Mouse (Mus musculus): ENCODE data around the gene Hvcn1.
"Not testable (repeated sequence)": the region's sequence is repeated elsewhere in the genome, so short reads cannot be mapped to it uniquely, and the experiment has no call there.

Gene Hvcn1

DNA sequence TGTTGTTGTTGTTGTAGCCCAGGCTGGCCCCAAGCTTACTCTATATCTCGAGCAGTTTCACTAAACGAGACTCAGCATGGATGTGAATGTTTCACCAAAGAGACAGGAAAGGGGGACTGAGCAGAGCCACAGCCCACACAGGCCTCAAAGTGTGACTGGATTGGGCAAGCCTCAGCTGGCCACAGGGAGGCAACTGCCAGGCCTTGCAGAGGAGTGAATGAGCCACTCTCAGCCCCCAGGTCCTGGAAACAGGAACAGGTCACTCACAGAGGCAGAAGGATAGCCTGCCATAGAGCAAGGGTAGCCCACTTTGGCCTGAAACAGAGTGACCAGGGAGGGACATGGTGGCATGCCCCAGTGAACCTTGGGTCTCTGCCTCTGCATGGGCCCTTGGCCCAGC, 2.4 kb upstream of the Hvcn1 start:
- no peak for DNase-seq (ENCODE audit: low spot score in 2 of 2)

DNA sequence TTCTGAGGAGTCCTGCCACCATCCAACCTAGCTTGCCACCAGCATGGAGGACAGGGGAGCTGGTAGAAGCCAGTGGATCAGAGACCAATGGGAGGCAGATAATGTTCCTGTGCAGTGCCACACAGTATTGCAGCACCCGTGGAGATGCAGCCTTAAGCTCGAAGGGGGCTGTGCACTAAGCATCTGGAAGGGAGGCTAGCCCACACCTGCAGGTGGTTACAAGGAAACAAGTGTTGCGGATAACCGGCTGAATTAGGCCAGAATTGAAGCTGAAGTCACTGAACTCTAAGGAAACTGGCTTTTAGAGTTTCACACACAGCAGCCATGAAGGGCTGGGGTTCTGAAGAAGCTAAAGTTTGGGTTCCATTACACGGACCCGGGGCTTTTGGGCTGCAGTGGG, 2.3 kb downstream of the Hvcn1 start:
- DNase-seq (ENCODE audit: low spot score in 2 of 2): peak in 1 of 2 experiments; percentile 16

DNA sequence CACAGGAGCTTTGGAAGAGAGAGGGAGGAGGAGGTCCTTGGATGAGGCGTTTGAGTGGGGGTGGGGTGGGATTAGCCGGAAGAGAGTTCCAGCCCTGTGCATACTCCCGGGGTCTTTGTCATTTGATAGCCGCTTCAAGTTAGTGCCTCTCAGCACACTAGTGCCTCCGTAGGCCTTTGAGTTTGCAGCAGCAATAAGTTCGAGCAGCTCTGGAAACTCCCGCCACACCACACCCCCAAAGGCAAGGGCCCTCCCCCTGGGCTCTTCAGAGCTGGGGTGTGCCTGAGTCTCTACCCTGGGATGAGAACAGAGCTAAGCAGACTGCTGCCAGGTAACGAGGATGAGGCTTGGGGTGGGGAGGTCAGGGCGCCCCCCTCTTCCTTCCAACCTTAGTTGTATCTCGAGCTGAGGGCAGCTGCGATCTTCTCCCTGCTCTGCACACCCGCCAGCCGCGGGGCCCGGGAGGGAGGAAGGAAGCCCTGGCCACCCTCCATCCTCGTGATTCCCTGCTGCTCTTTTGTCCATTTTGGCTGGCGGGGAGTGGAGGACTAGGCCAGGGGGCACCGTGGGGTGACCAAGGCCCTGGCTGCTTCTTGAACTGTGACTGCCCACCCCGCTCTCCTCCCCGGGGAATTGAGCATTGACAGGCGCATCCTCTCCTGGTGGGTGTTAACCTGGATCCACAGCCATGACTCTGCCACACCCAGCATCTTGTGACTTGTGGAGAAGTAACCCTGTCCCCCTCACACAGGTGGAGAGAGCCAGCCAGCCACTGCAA, 3.2 kb downstream of the Hvcn1 start:
- DNase-seq (ENCODE audit: low spot score in 2 of 2): peak; percentile 44 to 75

DNA sequence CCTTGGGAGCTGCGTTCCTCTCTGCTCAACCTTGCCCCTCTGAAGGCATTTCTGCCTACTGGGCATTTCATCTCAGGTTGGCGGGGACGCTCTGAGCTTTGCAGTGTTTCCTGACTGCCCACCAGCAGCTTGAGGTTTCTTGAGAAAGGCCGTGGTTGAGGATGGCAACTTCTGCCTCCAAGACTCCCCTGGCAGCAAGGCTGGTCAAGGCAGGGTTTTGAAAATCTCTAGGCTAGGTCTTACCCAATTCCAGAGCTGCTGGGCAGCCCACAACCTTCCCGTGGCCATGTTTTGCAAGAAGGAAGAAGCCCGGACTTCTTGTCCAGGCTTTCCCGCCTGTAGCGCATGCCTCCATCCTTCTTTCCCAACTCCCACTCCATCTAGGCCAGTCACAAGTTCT, 4.3 kb downstream of the Hvcn1 start:
- peak in 1 of 2 experiments; percentile 17 for DNase-seq (ENCODE audit: low spot score in 2 of 2)

DNA sequence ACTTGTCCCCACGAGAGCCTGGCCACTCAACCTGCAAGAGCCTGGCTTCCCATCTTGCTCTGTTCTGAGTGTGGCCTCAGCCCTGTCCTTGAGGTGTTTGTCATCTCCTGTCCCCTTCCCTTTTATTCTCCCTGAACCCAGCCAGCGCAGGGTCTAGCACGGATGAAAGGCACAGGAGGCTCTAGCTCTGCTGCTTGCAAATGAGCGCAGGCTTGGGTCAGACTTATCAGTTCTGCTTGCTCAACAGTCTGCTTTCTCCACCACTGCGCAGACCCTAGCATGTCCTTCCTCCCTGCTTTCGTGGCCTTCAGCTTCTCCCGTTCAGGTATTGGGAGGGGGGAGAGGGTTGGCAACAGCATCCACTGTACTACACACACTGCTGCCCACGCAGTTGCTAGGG, 5.5 kb downstream of the Hvcn1 start:
- DNase-seq (ENCODE audit: low spot score in 2 of 2): no peak

DNA sequence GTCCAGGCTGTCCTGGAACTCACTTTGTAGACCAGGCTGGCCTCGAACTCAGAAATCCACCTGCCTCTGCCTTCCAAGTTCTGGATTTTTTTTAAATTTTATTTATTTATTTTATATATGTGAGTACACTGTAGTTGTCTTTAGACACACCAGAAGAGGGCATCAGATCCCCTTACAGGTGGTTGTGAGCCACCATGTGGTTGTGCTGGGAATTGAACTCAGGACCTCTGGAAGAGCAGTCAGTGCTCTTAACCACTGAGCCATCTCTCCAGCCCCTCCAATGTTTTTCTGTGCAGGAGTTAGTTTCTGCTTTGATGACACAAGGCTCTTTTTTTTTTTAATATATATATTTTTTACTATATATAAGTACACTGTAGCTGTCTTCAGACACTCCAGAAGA, 6.2 kb downstream of the Hvcn1 start:
- DNase-seq (ENCODE audit: low spot score in 2 of 2): not testable (repeated sequence)

DNA sequence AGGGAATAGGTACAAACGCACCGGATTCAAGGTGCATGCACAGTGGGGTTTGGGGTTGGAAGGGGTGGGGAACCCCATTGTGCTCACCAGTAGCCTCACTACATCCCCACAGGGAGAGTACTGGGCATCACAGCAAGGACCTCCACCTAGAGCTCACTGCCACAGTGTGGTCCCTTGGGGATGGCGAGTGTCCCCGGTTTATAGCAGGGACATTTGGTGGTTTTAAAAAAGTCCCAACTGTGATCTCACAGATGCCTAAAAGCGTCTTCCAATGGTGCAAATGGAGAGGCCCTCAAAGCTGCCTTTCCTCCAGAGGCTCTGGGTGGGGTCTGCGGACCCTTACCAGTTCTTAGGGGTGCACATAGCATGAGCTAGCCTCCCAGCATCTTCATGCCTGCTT, 7.3 kb downstream of the Hvcn1 start:
- peak in 1 of 2 experiments; percentile 17 for DNase-seq (ENCODE audit: low spot score in 2 of 2)

DNA sequence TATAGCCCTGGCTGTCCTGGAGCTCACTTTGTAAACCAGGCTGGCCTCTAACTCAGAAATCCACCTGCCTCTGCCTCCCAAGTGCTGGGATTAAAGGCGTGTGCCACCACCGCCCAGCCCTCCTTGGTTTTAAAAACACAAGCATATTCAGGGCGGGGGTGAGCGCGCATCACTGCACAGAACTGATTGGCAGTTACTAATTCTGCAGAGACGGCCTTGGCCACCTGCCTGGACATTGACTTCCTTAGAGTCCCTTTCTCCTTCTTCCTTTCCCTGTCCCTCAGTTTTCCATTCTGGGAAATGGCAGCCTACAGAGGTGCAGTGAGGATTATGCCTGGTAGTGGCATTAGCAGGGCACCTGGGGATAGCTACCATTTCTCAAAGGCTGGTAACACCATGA, 11.0 kb downstream of the Hvcn1 start:
- no peak for DNase-seq (ENCODE audit: low spot score in 2 of 2)

DNA sequence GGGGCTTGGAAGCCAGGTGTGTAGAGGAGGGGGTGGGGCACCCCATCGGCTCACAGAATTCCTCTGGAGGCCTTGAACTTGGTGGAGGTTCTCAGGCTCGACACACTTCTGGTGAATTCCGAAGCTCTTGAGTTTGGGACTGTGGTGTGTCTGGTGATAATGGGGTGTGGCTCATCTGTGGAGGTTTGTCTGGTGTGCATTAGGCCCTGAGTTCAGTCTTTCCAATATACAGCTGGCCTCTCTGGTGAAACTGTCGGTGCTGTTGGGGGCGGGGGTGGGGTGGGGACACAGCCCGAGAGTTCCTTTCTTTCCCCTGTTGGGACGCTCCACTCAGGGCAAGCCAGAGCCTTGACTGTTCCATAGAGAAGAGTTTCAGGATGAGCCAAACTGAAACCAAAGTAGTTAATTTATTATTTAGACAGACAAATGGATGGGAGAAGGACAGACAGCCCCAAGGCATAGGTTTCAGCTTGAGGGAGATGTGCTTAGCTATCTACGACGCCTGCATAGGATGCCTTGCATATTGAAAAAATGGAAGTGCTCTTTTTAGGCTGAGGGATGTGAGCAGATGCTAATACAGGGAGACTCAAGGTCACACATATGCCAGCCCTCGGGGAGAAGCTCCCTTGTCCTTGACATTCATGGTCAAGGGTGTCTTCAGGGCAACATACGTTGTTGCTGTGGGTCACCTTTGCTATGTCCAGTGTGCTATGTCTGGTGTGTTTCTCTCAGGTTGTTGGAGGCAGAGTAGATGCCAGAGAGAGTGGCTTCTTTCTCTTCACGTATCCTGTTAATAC, 11.7 kb downstream of the Hvcn1 start:
- DNase-seq (ENCODE audit: low spot score in 2 of 2): no peak

DNA sequence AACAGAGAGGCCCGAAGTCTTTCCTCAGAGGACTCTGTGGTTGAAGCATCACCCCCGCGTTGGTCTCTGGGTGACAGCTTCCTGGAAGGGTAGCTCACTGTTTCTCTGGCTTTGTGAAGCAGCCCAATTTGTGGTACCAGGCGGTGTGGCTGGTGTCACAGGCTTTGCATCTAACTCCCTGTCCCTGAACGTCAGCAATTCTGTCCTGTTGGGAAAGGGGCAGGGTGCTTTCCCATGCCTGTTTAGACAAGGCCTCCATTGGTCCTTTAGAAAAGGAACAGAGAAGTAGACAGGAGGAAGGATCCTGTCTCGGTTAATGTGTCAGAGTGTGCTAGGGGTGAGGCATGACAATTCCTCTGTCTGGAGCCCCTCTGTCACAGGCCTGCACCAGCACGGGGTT, 12.3 kb downstream of the Hvcn1 start:
- no peak for DNase-seq (ENCODE audit: low spot score in 2 of 2)

DNA sequence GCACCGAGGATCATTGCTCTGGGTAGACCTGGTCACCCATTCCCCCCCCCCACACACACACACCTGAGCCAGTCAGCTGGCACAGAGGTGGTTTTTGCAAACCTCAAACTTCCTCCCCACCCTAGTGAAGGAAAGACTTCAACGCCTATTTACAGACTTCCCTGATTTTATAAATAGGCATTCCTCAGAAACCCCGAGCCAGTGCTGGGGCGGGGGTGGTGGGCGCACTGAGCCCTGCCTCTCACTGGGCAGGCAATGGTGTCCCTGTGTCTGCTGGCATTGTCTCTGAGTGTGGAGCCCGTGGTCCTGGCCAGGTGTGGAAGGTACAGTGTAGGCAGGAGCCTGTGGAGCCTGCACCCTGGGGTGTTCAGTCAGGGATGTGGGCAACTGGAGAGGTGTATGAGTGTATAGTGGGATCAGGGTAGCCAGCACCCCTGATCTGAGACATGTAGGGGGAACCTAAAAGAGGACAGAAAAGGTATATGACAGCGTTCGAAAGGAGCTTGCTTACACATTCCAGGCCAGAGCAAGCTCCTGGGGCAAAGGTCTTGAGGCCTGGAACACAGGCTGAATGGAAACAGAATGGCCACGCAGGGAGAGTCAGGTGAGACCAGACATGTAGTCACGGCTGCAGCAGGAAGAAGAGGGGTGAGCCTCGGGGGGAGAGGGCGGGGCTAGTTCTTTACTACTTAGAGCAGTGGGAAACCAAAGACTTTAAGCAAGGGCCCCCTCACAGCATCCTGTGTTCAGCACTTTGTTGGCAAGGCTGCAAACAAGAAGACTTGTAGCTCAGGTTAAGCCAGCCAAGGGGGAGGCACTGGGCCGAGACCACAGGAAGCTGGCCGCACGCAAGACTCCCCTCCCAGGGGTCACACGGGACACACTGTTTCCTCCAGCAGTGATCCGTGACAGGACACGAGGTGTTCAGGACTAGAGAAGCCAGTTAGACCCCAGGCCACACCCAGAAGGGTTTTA, 13.3 kb downstream of the Hvcn1 start:
- peak in 1 of 2 experiments; percentile 79 for DNase-seq (ENCODE audit: low spot score in 2 of 2)

DNA sequence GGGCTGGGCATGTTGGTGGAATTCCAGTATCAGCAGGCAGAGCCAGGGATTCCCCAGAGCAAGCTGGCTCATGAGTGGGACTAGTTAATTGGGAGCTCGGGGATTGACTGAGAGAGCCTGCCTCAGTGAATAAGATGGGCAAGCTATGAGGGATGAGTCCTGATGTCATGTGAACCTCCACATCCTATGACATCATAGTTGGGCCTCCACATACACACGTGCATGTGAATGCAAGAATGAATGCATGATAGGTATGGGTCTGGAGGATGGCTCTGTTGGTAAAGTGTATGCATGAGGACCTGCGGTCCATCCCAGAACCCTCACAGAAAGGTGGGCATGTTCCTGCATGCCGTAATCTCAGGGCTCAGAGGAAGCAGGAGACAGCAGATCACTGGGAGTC, 14.5 kb downstream of the Hvcn1 start:
- DNase-seq (ENCODE audit: low spot score in 2 of 2): no peak

DNA sequence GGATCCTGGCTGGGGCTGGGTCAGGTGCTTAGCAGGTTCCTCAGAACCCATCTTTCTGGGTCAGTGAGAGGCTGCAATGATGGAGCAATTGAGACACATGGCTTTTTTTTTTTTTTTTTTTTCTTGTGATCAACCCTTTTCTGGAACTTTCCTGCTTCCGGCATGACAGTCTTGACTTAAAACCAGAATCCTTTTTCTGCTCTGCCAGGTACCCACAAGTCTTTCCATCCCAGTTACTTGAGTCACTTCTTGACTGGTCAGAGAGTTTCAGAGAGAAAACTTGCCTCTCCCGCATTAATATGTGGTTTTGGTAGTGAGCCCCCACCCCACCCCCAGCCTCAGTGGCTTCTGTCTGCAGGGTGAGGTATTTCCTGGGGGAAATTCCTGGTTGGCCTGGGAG, 17.7 kb downstream of the Hvcn1 start:
- DNase-seq (ENCODE audit: low spot score in 2 of 2): no peak

DNA sequence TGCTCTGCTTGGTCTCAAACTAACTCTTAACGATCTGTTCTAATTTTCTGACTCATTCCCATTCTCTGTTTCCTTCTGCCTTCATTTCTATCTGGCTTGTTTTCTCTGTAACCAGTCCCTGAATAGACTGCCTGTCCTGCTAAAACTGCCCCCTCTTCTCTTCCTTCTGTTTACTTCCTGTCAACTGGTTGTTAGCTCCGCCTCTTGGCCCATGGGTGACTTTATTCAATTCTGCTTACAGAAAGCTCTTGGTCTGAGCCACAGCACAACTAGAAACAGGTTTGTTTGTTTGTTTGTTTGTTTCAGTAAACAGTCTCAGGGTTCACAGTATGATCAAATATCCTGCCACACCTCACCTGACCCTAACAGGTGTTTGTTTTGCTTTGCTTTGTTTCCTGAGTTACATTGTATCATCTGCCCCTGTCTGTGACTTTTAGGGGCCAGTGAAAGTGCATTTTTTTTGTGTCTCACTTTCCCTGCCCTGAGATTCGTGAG, 21.7 kb downstream of the Hvcn1 start:
- DNase-seq (ENCODE audit: low spot score in 2 of 2): no peak

DNA sequence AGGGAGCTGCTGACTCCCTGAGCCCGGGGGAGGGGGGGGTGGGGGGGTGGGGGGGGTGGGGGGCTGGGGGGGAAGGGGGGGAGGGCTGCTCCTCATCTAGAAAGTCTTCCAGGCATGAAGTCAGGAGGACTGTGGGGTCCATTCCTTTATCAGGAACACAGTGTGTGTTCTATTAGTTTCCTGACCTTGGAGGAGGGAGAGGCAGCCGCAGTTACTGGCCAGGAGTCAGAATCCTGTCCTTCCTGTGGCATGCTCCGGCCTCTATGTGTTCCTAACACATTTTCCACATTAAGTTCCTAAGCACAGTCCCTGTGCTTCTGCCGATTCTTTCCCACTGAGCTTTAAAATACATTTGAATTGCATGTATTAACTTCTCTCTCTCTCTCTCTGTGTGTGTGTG, 22.2 kb downstream of the Hvcn1 start:
- no peak for DNase-seq (ENCODE audit: low spot score in 2 of 2)

DNA sequence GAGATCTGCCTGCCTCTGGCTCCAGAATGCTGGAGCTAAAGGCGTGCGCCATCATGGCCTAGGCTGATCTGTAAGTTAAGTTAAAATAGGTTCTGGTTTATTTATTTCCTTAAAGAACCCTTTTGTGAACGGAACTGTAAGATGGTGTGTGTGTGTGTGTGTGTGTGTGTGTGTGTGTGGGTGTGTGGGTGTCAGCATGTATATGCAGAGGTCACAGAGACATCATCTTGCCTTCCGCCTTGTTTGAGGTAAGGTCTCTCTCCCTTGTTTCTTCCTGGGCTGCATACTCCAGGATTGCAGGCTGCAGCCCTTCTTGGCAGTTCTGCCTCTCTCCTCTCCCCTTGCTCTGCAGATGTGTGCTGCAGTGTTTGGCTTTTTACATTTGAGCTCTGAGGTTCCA, 24.2 kb downstream of the Hvcn1 start:
- DNase-seq (ENCODE audit: low spot score in 2 of 2): no peak

DNA sequence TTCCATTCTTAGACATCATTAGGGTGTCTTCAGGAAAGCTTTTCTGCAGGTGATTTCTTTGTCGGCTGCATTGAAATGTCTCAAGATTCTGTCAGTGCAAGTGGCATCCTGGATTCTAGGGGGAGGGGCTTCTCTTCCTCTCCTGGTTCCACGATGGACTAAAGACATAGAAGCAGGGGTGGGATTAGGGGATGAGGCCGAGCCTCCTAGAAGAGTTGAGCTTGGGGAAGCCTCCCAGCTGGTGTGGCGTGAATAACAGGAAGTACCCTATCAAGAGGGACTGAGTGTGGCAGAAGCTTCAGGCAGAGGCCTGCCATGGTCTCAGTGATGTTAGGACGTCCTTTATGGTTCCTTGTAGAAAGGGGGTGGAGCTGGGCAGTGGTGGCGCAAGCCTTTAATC, 24.8 kb downstream of the Hvcn1 start:
- no peak for DNase-seq (ENCODE audit: low spot score in 2 of 2)

DNA sequence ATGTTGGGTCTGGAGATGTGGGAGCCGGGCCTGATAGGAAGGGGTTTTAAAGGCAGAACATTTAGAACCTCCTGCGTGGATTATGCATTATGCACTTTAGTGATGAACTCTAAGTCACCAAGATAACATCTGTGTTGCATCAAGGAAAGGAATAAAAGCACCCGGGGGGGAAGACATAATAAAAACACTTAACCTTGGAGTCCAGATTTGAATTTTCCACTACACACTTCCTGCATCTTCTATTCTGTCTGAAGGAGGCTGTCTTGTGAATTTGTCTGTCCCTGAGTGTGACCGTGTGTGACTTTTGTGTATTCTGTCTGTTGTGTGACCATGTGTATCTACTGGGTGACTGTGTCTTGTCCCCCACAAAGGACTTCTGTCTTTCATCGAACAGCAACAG, 25.4 kb downstream of the Hvcn1 start:
- no peak for DNase-seq (ENCODE audit: low spot score in 2 of 2)

DNA sequence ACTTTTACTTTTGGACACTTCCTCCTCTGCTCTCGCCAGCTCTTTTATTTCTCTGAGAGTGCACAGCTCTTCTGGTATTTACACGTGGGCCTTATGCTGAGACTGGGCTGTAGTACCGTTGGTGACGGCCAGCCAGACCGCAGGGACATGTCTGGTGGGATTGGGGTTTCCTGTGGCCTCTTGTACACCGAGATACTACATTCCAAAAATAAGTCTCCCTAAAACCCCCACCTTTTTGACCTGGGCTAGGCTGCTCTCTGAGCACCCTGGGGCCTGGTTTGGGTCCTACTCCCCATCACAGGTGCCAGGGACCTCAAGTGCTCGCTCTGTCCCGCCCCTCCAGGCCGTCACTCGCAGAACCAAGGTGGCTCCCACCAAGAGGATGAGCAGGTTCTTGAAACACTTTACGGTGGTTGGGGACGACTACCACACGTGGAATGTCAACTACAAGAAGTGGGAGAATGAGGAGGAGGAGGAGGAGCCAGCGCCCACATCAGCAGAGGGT, 26.5 kb downstream of the Hvcn1 start:
- DNase-seq (ENCODE audit: low spot score in 2 of 2): peak in 1 of 2 experiments; percentile 40

DNA sequence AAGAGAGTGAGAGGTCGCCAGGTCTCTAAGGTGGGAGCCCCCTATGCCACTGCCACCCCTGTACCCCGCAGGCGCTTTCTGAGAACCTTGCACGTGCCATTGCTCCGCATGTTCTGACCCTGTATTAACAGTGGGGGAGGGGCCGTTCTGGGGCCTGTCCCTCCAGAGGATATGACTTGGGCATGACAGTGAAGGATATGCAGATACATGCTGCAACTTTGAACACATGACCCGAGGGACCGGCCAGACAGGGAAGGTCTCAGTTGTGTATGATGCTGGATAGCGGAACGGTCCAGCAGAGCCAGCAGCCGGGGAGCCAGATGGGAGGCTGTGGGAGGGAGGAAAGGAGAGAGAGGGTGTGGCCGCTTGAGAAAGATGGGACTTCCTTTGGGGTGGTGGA, 27.1 kb downstream of the Hvcn1 start:
- DNase-seq (ENCODE audit: low spot score in 2 of 2): peak; percentile 34 to 69

DNA sequence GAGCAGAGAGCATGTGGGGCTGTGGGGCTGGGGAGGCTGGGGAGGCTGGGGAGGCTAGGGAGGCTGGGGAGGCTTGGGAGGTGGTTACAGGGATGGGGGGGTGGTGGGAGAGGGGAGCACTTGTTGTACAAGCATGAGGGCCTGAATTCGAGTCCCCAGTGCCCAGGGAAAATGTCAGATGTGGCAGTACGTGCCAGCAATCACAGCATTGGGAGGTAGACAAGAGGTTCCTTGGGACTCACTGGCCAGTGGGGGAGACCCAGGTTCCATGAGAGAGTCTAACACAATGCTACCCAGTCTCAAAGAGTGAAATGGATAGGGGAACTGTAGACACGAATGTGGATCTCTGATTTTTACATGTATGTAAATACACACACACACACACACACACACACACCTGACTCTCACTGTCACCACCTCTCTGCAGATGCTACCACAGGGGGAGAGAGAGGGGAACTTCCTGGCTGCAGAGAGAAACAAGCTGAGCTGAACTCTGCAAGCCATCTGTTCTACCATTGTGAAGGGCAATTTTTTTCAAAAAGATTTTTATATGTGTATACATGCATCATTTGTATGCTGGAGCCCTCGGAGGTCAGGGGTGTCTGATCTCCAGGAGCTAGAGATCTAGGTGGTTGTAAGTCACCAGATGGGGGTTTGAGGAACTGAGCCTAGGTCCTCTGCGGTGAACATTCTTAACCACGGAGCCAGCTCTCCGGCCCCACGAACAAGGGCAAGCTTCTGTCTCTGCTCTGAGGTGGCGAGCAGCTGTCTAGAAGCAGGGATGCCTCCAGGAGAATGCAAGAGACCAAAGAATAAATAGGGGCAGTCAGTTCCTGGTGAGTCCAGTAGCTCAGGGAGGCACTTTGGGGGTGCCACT, 28.0 kb downstream of the Hvcn1 start:
- DNase-seq (ENCODE audit: low spot score in 2 of 2): peak in 1 of 2 experiments; percentile 63

Measured in spleen, postnatal 10 days (tissue).